Mouse (Mus musculus): ENCODE data around the gene Ddx20. TPM values are rescaled to one million over a fixed set of nuclear protein-coding genes. Genes with fewer than 3 reads are reported as not detected.

The Ddx20 gene
- total RNA-seq, 2 experiments from 2014 or later, result 28.1 to 33.1 TPM

DNA sequence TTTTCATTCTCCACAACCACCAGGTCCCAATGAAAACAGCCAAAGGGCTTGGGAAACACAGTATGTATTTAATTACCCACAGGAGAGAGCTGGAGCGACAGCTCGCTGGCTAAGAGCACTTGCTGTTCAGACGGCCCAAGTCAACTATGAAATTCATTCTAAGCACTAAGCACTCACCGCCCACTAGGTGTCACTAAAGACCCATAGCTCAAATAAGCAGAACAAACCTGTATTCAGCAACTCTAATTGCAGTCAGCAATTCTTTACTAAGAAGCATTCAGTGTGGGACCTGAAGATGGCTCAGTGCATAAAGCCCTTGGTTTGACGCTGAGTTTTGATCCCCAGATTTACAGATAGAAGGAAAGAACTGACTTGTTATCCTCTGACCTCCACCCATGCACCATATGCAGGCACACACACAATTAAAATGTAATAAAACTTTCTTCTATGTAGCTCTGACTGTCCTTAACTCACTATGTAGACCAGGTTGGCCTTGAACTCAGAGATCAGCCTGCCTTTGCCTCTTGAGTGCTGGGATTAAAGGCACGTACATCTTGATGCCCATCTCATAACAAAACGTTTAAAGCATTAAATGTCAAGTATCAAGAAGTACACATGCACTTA, 12.7 kb downstream of the Ddx20 start:
- peak; percentile 76 for ATAC-seq (replicated peaks; ENCODE audit: low FRiP score, poor library complexity, severe bottlenecking)

DNA sequence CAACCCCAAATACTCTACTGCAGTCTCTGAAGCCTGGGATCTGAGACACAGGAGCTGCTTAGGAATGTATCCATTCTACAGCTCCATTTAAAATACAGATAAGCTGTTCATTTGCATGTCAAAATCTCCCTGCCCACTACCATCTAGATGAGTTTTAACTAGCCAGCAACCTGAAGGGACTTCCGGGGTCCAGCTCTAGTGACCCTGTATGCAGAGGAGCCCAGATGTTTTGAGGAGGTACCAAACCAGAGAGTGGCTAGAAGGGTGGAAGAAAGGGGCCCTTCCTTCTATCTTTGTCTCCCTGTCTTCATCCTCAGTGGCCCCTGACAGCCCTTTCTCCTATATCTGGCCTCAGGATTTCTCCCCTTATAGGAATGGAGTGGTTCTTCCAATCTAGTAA, 16.6 kb downstream of the Ddx20 start:
- no peak for ATAC-seq (replicated peaks; ENCODE audit: low FRiP score, poor library complexity, severe bottlenecking)

DNA sequence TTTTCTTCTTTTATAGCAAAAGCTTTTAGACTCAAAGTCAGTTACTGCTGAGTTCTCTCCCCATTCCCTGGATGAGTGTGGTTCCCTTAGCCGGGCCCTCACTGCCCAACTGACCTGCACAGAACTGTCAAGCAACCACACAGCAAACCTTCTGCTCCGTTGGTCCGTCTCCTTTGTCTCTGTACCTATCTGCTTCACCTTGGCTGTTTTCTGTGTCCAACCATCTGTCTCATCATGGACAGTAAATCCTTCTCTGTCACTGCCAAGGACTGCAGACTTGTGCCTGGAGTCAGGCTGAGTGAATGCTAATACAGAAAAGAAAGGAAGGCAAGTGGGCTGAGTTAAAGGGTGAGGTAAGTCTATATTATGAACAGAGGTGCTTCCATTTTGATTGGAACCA, 17.6 kb downstream of the Ddx20 start:
- no peak for ATAC-seq (replicated peaks; ENCODE audit: low FRiP score, poor library complexity, severe bottlenecking)

DNA sequence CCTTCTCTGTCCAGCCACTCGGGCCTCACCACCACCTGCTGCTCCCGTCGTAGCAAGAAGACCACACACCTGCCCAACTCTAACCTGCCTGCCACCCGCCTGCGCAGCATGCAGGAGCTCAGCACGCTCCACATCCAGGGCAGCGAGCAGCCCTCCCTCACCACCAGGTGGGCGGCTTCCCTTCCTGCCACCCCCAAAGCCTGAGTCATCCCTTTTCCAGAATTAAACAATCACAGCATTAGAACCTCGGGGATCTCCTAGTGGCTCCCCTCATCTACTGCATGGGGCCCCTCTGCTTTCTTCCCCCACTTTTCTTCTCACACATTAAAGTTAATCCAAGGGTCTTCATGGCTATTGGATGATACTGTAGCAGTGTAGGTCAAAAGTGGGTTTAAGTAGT, 19.2 kb downstream of the Ddx20 start:
- ATAC-seq (replicated peaks; ENCODE audit: low FRiP score, poor library complexity, severe bottlenecking), result no peak

DNA sequence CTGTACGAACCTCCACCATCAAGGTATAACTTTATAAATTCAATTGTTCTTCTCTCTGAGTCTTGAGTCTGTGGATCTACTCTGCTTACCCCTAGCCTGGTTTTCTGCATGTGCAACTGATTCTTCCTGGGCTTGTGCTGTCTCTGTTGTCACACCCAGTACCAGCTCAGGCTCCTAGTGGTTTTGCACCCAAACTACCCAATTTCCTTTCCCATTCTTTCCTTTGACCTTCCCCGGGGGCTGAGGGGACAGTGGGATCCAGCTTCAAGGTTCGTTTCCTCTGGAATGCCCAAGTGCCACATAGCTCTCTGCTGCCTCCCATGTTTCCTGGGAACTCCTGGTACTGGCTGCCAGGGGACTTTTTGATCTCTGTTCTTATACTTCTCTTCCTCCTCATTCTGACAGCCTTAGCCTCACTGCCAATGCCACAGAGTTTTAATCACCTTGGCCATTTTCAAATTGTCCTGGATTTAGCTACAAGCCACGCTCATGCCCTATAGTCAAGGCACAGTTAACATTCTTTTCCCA, 20.3 kb downstream of the Ddx20 start:
- no peak for ATAC-seq (replicated peaks; ENCODE audit: low FRiP score, poor library complexity, severe bottlenecking)

DNA sequence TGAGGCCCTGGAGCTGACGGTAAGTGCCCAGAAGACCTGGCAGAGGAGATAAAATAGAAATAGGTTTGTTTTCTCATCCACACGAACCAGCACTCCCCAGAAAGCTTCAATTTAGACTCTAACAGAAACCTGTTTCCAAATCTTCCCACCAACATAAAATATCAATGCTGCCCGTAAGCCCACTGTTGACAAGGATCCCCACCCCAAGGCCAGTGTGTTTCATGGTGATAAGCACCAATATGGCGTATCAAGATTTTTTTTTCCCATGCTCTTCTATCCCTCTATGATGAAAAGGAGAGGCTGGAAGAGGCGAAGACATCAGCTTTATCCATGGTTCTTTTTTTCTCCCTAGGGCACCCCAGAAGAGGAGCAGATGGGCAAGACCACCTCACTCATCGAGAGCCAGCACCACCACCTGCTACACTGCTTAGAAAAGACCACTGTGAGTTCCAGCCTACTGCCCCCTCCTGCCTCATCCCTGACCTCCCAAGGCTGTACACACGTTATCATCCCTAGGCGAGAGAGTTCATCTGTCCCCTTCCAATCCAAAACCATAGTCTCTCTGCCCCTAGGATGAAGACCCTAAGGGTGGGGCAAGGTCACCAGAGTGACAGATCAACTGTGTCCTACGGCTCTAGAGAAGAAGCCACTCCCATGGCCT, 22.1 kb downstream of the Ddx20 start:
- no peak for ATAC-seq (replicated peaks; ENCODE audit: low FRiP score, poor library complexity, severe bottlenecking)

DNA sequence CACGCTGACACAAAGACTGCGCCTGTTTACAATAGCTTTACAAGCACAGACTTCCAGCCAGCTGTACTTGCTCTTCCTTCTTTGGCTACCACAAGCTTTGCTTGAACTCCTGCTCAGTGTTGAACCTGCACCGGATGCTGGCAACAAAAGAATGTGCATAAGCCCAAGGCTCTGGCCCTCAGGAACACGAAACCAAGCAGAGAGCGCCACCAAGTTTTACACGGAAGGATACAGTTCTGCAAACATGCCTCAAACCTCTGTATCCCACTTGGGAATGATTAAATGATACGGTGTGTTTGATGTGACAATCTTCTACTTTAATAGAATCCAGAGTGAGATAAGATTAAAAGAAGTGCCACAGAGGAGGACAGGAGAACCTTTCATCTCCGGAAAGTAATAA, 24.3 kb downstream of the Ddx20 start:
- no peak for ATAC-seq (replicated peaks; ENCODE audit: low FRiP score, poor library complexity, severe bottlenecking)

DNA sequence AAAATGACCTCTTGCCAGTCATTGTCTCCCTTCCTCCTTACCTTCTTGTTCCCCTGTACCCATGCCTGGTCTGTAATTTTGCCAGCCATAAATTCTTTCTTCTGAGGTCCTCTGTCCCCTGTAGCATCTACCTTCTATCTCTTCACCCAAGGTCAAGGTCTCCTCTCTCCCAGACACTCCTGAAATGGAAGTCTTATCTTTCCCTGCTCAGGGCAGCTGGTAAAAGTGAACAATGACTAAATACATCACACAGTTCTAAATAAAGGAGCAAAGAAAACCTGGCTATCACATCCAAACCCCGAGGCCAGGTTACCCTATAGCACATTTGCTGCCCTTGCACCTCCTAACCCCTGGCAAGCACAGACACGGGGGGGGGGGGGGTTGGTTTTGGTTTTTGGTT, 26.8 kb downstream of the Ddx20 start:
- no peak for ATAC-seq (replicated peaks; ENCODE audit: low FRiP score, poor library complexity, severe bottlenecking)

DNA sequence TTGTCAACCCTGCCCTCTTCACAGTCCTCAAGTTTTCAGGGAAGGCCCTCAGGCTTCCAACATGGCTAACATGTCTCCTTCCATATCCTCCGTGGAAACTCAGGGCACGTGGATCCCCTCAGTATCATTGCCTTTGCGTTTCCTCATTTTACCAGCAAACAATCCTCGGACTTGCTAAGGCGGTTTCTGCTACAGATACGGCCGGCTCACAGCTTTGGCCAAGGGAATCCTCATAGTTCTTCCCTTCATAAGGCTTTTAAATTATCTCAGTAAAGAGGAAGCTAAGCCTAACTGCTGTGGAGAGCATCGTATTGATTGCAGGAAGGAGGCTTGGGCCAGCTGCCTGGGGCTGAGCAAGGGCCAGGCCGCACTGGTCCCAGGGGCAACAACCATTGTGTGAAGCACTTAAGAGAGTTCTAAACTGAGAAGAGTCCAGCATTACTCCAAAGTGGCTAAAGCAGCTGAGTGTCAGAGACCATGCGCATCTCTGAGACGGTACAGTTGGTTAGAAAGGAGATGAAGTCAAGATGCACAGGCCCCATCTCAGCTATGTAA, 32.3 kb downstream of the Ddx20 start:
- ATAC-seq (replicated peaks; ENCODE audit: low FRiP score, poor library complexity, severe bottlenecking), result no peak

DNA sequence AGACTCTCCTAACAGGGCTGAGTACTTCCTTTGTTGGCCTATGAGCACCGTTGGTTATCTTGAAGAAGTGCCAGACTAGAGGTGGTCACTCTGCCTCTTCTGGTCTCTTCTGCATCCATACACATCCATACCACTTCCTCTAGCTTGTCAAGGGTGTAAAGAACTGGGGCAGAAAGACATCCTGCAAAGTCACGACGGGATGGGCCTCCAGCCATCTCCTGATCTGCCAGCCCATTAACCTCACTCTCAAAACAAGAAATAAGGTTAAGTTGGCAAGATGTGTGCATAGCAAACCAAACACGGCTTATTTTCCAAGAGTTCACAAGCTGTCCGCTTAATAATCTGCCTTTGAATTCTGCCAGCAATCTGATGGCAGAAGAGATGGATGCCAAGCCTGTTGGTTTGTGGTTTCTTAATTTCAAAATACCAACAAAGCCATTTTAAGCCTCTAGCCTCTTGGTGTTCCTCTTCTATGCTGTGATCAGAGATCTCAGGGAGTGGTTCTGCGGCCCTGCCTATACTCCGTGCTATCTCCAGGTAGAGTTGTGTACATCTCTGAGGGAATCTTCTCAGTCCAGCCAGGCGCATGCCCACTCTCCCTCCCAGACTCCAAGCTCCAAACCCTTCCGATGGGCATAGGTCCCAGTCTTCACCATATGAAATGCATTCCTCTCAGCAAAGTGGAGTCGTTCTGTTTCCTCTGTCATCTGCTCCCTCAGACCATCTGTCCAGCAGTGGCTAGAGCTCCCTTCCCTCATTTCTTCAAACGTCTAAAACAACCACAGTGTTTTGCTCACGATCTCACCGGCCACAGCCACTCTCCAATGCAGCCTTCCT, 33.6 kb downstream of the Ddx20 start:
- no peak for ATAC-seq (replicated peaks; ENCODE audit: low FRiP score, poor library complexity, severe bottlenecking)

DNA sequence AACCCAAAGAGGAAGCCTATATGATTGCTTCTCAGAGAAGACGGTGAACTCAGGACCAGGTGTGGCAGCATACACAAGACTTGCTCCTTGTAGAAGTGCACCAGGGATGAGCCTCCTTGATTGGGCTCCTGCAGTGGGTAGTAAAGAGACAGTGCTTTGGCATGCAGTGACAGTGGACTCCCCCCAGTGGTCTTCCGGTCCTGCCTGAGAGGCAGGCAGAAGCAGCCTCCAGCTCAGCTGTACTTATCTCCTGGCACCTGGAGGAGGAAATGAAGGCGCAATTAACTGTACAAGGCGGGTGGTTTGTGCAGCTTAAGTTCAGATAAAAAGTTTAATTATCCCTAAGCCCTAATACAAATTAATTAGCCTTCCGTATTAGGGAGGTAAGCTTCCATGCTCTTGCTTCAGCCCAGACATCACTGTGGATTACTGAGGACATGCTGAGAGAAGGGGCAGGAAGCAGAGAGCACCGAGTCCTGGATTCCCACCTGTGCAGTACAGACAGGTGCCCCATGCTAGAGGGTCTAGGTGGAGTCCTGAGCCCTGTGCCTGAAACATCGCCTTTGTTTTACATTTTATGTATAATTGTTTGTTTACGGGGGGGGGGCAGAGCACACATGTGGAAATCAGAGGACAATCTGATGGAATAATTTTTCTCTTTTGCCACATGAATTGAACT, 38.3 kb downstream of the Ddx20 start:
- no peak for ATAC-seq (replicated peaks; ENCODE audit: low FRiP score, poor library complexity, severe bottlenecking)

DNA sequence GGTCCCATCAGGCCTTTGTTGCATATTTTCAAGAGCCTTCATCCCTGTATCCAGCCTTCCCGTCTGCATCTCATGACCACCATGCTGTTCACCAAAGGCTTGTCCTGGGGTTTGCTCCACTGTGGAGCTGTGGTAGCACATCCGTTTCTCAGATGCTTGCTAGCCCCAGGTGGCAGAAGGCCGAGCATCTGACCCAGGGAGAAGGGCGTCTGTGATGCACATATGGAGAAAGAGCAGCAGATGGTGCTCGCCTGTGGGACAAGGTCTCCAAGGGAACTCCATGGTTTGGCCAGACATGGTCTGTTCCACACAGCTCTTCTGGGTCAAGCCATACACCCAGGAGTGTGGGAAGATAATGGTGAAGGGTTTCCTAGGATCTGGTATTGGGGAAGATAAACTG, 43.8 kb downstream of the Ddx20 start:
- no peak for ATAC-seq (replicated peaks; ENCODE audit: low FRiP score, poor library complexity, severe bottlenecking)

DNA sequence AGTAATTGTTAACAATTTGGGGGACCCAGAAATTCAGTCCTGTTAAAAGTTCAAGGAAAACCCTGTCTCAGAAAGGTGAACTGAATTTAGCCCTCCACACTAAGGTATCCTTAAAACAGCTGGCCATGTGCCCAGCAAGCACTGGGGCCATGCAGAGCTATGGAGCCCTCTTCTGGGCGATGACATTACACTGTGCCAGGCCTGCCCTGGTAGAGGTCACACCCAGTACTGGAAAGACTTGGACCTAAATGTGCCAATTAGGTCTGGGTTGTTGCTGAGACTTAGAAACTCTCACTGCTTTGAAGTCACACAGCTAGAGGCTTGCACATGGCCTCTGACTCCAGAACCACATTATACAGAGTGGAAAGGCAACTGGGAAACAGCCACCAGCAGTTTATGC, 45.2 kb downstream of the Ddx20 start:
- ATAC-seq (replicated peaks; ENCODE audit: low FRiP score, poor library complexity, severe bottlenecking), result no peak

DNA sequence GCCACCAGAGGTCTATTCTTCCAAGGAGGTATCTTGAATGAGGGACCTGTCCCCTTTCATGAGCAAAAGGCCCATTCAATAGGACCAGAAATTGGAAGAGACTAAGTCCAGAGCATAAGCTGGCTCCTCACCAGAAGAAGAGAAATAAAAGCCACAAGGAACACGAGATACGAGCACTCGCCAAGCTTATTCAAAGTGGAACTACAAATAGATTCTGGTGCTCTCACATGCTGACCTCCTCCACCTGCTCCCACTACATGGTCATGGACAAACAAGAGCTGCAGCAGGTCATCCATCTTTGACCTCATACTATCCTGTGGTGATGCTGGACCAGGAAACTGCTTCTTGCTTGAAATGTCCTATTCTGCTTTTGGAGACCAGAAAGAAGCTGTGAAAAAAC, 54.4 kb downstream of the Ddx20 start:
- no peak for ATAC-seq (replicated peaks; ENCODE audit: low FRiP score, poor library complexity, severe bottlenecking)

DNA sequence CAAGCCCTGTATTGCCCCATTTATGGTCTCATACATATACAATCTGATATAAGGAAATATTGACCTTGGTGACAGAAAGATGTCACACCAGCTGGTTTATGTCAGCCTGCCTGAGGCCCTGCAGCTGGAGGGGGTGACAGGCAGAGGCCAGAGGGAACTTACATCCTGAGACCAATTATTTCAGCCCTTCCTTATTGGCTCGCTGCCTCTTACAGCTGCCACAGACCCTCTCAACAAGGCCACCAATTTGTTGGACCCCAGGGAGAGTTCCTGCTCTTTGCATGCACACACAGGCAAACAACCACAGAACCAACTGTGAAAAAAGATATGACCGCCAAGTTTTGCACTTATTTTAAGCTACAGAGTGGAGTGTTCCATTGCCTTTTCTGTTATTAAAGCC, 55.1 kb downstream of the Ddx20 start:
- no peak for ATAC-seq (replicated peaks; ENCODE audit: low FRiP score, poor library complexity, severe bottlenecking)

Other genes starting within 250 kb of the Ddx20 start
- not detected in 2 replicates for gene Kcnd3, start 235.2 kb downstream of the Ddx20 start, total RNA-seq (2015; ENCODE audit: low replicate concordance)
- gene Kcnd3, start 235.2 kb downstream of the Ddx20 start, total RNA-seq (2017; ENCODE audit: low replicate concordance), result not detected in 2 replicates
- gene Inka2, start 17.0 kb upstream of the Ddx20 start, total RNA-seq (2015; ENCODE audit: low replicate concordance), result not detected in 2 replicates
- not detected in 2 replicates for gene Inka2, start 17.0 kb upstream of the Ddx20 start, total RNA-seq (2017; ENCODE audit: low replicate concordance)
- gene Rap1a, start 113.8 kb upstream of the Ddx20 start, total RNA-seq (2015; ENCODE audit: low replicate concordance), result 157 and 193 TPM in 2 replicates
- gene Rap1a, start 113.8 kb upstream of the Ddx20 start, total RNA-seq (2017; ENCODE audit: low replicate concordance), result 182 and 220 TPM in 2 replicates
- 1.1 TPM in 1 of 2 replicates, not detected in the other for gene Adora3, start 183.3 kb upstream of the Ddx20 start, total RNA-seq (2015; ENCODE audit: low replicate concordance)
- gene Adora3, start 183.3 kb upstream of the Ddx20 start, total RNA-seq (2017; ENCODE audit: low replicate concordance), result not detected in 2 replicates
- not detected in 2 replicates for gene Tmigd3, start 183.3 kb upstream of the Ddx20 start, total RNA-seq (2015; ENCODE audit: low replicate concordance)
- gene Tmigd3, start 183.3 kb upstream of the Ddx20 start, total RNA-seq (2017; ENCODE audit: low replicate concordance), result not detected in 2 replicates
- gene I830077J02Rik, start 245.1 kb upstream of the Ddx20 start, total RNA-seq (2015; ENCODE audit: low replicate concordance), result 9.4 and 12.2 TPM in 2 replicates
- 1.4 and 3.4 TPM in 2 replicates for gene I830077J02Rik, start 245.1 kb upstream of the Ddx20 start, total RNA-seq (2017; ENCODE audit: low replicate concordance)